ENCODE assay signal across 19 mouse cellular contexts in the genomic region with DNA sequence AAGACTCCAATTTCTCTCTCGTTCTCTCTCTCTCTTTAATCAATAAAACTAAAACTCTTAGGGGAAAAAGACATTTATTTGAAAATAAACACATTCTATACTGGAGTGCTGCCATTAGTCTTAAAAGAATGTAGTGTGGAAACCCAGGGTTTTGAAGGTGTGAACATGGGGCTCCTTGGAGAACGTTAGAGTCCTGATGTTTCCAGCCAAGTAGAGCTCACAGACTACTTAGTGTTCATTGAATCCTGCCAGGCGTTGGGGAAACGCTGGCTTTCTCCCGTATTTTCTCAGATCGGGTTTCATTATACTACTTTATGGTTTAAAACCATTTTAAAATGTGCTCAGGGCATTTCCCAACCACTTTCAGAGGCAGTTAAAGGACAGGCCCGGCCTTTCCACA.
DNase-seq lines count a peak whose midpoint lies in the region; ATAC-seq and TF ChIP-seq lines count a peak whose summit lies in the region.
"Had no signal": no experiment of that assay in that cellular context is flagged by ENCODE, and none has a peak within 500 bp of the region (broad histone marks: within the 10 kb centered on the region; RNA-seq: fewer than 3 reads in every experiment).

No protein-coding gene starts in this region.

- TF ChIP-seq CTCF in hindbrain, postnatal 0 days (IDR thresholded peaks at IDR 0.05; ENCODE audit: low read depth): no peak

- H3K27ac ChIP-seq in lung, embryonic 15.5 days: 0 out of 2 replicates have a peak overlapping the region, but pooled peaks have one; percentile 16
- no peak overlapping the region for H3K27ac ChIP-seq in hindbrain, postnatal 0 days
- H3K27ac ChIP-seq: forebrain, embryonic 10.5 days; heart, embryonic 10.5 days; hindbrain, embryonic 12.5 days had no signal

- no peaks in the 10 kb centered on the region for H3K27me3 ChIP-seq in lung, embryonic 15.5 days
- H3K27me3 ChIP-seq in hindbrain, postnatal 0 days (ENCODE audit: insufficient read depth, low read length): no peaks in the 10 kb centered on the region
- H3K27me3 ChIP-seq: hindbrain, embryonic 12.5 days had no signal

- H3K36me3 ChIP-seq in lung, embryonic 15.5 days: no peaks in the 10 kb centered on the region
- H3K36me3 ChIP-seq in hindbrain, postnatal 0 days (ENCODE audit: insufficient read depth, low read length): no peaks in the 10 kb centered on the region
- H3K36me3 ChIP-seq: forebrain, embryonic 10.5 days; heart, embryonic 10.5 days; hindbrain, embryonic 12.5 days had no signal

- H3K9me3 ChIP-seq in lung, embryonic 15.5 days: no peaks in the 10 kb centered on the region
- H3K9me3 ChIP-seq in hindbrain, postnatal 0 days (ENCODE audit: low read length): no peaks in the 10 kb centered on the region
- H3K9me3 ChIP-seq: forebrain, embryonic 10.5 days; heart, embryonic 10.5 days; hindbrain, embryonic 12.5 days had no signal

- no peak overlapping the region for H3K4me3 ChIP-seq in lung, embryonic 15.5 days
- H3K4me3 ChIP-seq in hindbrain, postnatal 0 days (ENCODE audit: low read length): no peak overlapping the region
- H3K4me3 ChIP-seq: forebrain, embryonic 10.5 days; heart, embryonic 10.5 days; hindbrain, embryonic 12.5 days had no signal

- H3K4me1 ChIP-seq in lung, embryonic 15.5 days: no peaks in the 10 kb centered on the region
- no peaks in the 10 kb centered on the region for H3K4me1 ChIP-seq in hindbrain, postnatal 0 days (ENCODE audit: insufficient read depth, low read length)
- H3K4me1 ChIP-seq: forebrain, embryonic 10.5 days; heart, embryonic 10.5 days; hindbrain, embryonic 12.5 days had no signal

- no peak for ATAC-seq in lung, embryonic 15.5 days (ENCODE audit: borderline replicate concordance, extremely low read depth, low FRiP score, low TSS enrichment)
- no peak for ATAC-seq in hindbrain, postnatal 0 days
- ATAC-seq: forebrain, embryonic 14.5 days; hindbrain, embryonic 16.5 days had no signal

- DNase-seq in adrenal gland, postnatal 14 days: peak; percentile 6
- DNase-seq in adrenal gland, adult 8-10 months: no peak
- DNase-seq in lung, postnatal 10 days: no peak
- DNase-seq in fibroblast of lung, adult 2 months (ENCODE audit: low read depth): peak; percentile 33
- DNase-seq in hindbrain, postnatal 0 days (ENCODE audit: low spot score): no peak
- no peak for DNase-seq in frontal cortex, postnatal 10 days (ENCODE audit: low spot score in 2 of 2)
- DNase-seq: adrenal gland, postnatal 25 days; B cell, adult 2 months; cerebellum, adult 18-20 months; cerebellum, postnatal 10 days; gastrocnemius, postnatal 10 days; heart, postnatal 10 days; heart, postnatal 4 days had no signal

- WGBS in lung, embryonic 15.5 days: 57% methylated on average over 7 of the region's 7 CpGs
- WGBS in hindbrain, postnatal 0 days: 84% methylated on average over 7 of the region's 7 CpGs

- H3K4me2 ChIP-seq in lung, embryonic 15.5 days: no peak overlapping the region
- no peak overlapping the region for H3K4me2 ChIP-seq in hindbrain, postnatal 0 days (ENCODE audit: low read depth, low read length)
- H3K4me2 ChIP-seq: hindbrain, embryonic 12.5 days had no signal

- no peak overlapping the region for H3K9ac ChIP-seq in lung, embryonic 15.5 days
- no peak overlapping the region for H3K9ac ChIP-seq in hindbrain, postnatal 0 days (replicated peaks; ENCODE audit: low read length)
- H3K9ac ChIP-seq: hindbrain, embryonic 12.5 days had no signal

Comparison
In these comparisons a context has a peak if more than half of its experiments do, and no peak if none do; other contexts are left out.
1. DNase-seq: peak in adrenal gland, postnatal 14 days (single experiment) and fibroblast of lung, adult 2 months (single experiment); none in adrenal gland, adult 8-10 months (single experiment), lung, postnatal 10 days (single experiment), hindbrain, postnatal 0 days (single experiment) and frontal cortex, postnatal 10 days (0 of 2).